Mouse (Mus musculus) heart, adult 2 months (tissue): ENCODE measurements at regions not wholly inside any gene's neighbourhood (a gene's known extent, or its start where the extent isn't known, plus 50 kb on each side); places are given as distances from the start of the nearest gene placed in this dataset.

ENCODE experiments used
- CTCF ChIP-seq: fragments of 200-600 bp; IDR thresholded peaks from 2 replicates; pipeline ENCODE4 v1.8.1; 2022; ENCODE audit warnings: antibody characterized with exemption, mild to moderate bottlenecking, moderate library complexity
- POLR2A ChIP-seq: fragments of 200-500 bp; IDR thresholded peaks from 2 replicates; pipeline ENCODE4 v1.6.1; 2011; ENCODE audit warnings: mild to moderate bottlenecking, low read depth, low read length, control low read depth; ENCODE audit not compliant: insufficient read depth

DNA sequence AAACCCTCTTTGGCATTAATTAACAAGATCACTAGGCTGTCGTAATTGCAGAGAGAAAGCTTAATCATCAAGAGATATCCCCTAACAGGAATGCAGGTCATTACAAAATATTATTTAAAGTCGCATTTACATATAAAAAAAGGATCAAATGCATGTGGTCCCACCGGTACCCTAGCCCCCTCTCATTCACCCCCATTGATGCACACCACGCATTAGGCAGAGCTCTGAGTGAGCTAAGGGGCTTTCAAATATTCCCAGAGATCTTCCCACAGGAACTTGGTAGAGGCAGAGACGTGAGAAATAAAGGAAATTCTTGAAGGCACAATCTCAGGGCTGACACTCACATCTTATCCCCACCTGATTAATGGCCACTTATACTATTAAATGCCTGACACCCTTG lies 343.8 kb upstream of the Dynlrb2 start:
- TF ChIP-seq POLR2A (no peak), CTCF (no peak)
